Mouse (Mus musculus) heart, adult 2 months (tissue): ENCODE measurements at regions not wholly inside any gene's neighbourhood (a gene's known extent, or its start where the extent isn't known, plus 50 kb on each side); places are given as distances from the start of the nearest gene placed in this dataset.

Experiments used
- DNase-seq, 2 experiments: peaks; one replicate each; pipeline ENCODE4 v3.0.0; 2021
- H3K27ac ChIP-seq: fragments of 200-600 bp; 2 replicates; pipeline ENCODE4 v1.8.1; 2022
- H3K27me3 ChIP-seq: fragments of 200-500 bp; 2 replicates; pipeline ENCODE4 v1.6.1; 2012; ENCODE audit warnings: mild to moderate bottlenecking, low read length, inconsistent platforms, mixed read lengths; ENCODE audit not compliant: control insufficient read depth, insufficient read depth
- H3K36me3 ChIP-seq: fragments of 200-500 bp; 2 replicates; pipeline ENCODE4 v1.6.1; 2012; ENCODE audit warnings: low read length, inconsistent platforms; ENCODE audit not compliant: control insufficient read depth, insufficient read depth
- H3K4me1 ChIP-seq: fragments of 200-500 bp; 2 replicates; pipeline ENCODE4 v1.6.1; 2011; ENCODE audit warnings: low read length; ENCODE audit not compliant: control insufficient read depth, insufficient read depth
- H3K4me3 ChIP-seq: fragments of 200-600 bp; 2 replicates; pipeline ENCODE4 v1.8.1; 2022
- H3K79me2 ChIP-seq: fragments of 200-500 bp; replicated peaks from 2 replicates; pipeline ENCODE4 v1.6.1; 2012; ENCODE audit warnings: mild to moderate bottlenecking, inconsistent platforms, low read length, moderate library complexity, mixed read lengths; ENCODE audit not compliant: control insufficient read depth, insufficient read depth
- H3K9ac ChIP-seq: fragments of 200-500 bp; 2 replicates; pipeline ENCODE4 v1.6.1; 2012; ENCODE audit warnings: low read depth, mild to moderate bottlenecking, control low read depth, inconsistent platforms, low read length, mixed read lengths
- CTCF ChIP-seq: fragments of 200-600 bp; IDR thresholded peaks from 2 replicates; pipeline ENCODE4 v1.8.1; 2022; ENCODE audit warnings: antibody characterized with exemption, mild to moderate bottlenecking, moderate library complexity
- EP300 ChIP-seq: fragments of 200-500 bp; IDR thresholded peaks from 2 replicates; pipeline ENCODE4 v1.6.1; 2011; ENCODE audit warnings: low read depth, low read length, control low read depth; ENCODE audit not compliant: insufficient read depth
- POLR2A ChIP-seq: fragments of 200-500 bp; IDR thresholded peaks from 2 replicates; pipeline ENCODE4 v1.6.1; 2011; ENCODE audit warnings: mild to moderate bottlenecking, low read depth, low read length, control low read depth; ENCODE audit not compliant: insufficient read depth
- WGBS: fragments of 180-500 bp; shearing (Covaris S2); methylation state at CpG from one replicate; pipeline ENCODE4 v1.1.7; 2018; 5-methylcytosine and 5-hydroxymethylcytosine counted together
- intact Hi-C: fragments of 180-260 bp; cut with DNase I; formaldehyde crosslinking; loops from one replicate; pipeline ENCODE4 v1.15.1; 2025

GRCm38 (mm10) chr2:51007409-51008250 is 141.3 kb downstream of the Rnd3 start:
- no peaks in the 10 kb centered on the region for H3K36me3 ChIP-seq
- intact Hi-C loops = no loop called here
- TF ChIP-seq EP300 = no peak
- TF ChIP-seq CTCF = no peak
- TF ChIP-seq POLR2A = no peak
- 77% methylated on average over 11 of the region's 11 CpGs for WGBS
- no peak overlapping the region for H3K27ac ChIP-seq
- H3K27me3 ChIP-seq = no peaks in the 10 kb centered on the region
- DNase-seq = no peak
- no peak overlapping the region for H3K9ac ChIP-seq
- H3K4me1 ChIP-seq = no peaks in the 10 kb centered on the region
- H3K79me2 ChIP-seq = no peaks in the 10 kb centered on the region
- H3K4me3 ChIP-seq = no peak overlapping the region

- DNase-seq = no peak
- no peaks in the 10 kb centered on the region for H3K79me2 ChIP-seq
- no peak overlapping the region for H3K4me3 ChIP-seq
- H3K4me1 ChIP-seq = no peaks in the 10 kb centered on the region
- no peaks in the 10 kb centered on the region for H3K27me3 ChIP-seq
- no peaks in the 10 kb centered on the region for H3K36me3 ChIP-seq
- H3K9ac ChIP-seq = no peak overlapping the region
- no peak overlapping the region for H3K27ac ChIP-seq
- WGBS = 72% methylated on average over 3 of the region's 3 CpGs
- no peak for TF ChIP-seq EP300
- no peak for TF ChIP-seq CTCF
- no peak for TF ChIP-seq POLR2A
- intact Hi-C loops = no loop called here
Observed at GRCm38 (mm10) chr2:51006818-51007217, 142.1 kb downstream of the Rnd3 start.

- Histone ChIP-seq H3K4me1 (no peaks in the 10 kb centered on the region), H3K4me3 (no peak overlapping the region), H3K79me2 (no peaks in the 10 kb centered on the region), H3K36me3 (no peaks in the 10 kb centered on the region), H3K27me3 (no peaks in the 10 kb centered on the region), H3K27ac (no peak overlapping the region), H3K9ac (no peak overlapping the region)
- TF ChIP-seq EP300 (no peak), CTCF (no peak), POLR2A (no peak)
- no peak for DNase-seq
- intact Hi-C loops = no loop called here
- WGBS = 54% methylated on average over 5 of the region's 5 CpGs
Observed at GRCm38 (mm10) chr2:51001548-51001947, 147.4 kb downstream of the Rnd3 start.

GRCm38 (mm10) chr2:50983883-50984410 is 165.0 kb downstream of the Rnd3 start:
- Histone ChIP-seq H3K36me3 (no peaks in the 10 kb centered on the region), H3K27ac (no peak overlapping the region), H3K9ac (no peak overlapping the region), H3K4me3 (no peak overlapping the region), H3K79me2 (no peaks in the 10 kb centered on the region), H3K4me1 (no peaks in the 10 kb centered on the region), H3K27me3 (no peaks in the 10 kb centered on the region)
- DNase-seq = no peak
- 71% methylated on average over 2 of the region's 2 CpGs for WGBS
- TF ChIP-seq POLR2A (no peak), CTCF (no peak), EP300 (no peak)
- intact Hi-C loops = no loop called here

GRCm38 (mm10) chr2:50982571-50982970 is 166.3 kb downstream of the Rnd3 start:
- Histone ChIP-seq H3K79me2 (no peaks in the 10 kb centered on the region), H3K27ac (no peak overlapping the region), H3K36me3 (no peaks in the 10 kb centered on the region), H3K4me3 (no peak overlapping the region), H3K9ac (no peak overlapping the region), H3K4me1 (no peaks in the 10 kb centered on the region), H3K27me3 (no peaks in the 10 kb centered on the region)
- intact Hi-C loops = no loop called here
- TF ChIP-seq EP300 (no peak), CTCF (no peak), POLR2A (no peak)
- WGBS = 58% methylated on average over 5 of the region's 5 CpGs
- DNase-seq = no peak

- intact Hi-C loops = no loop called here
- no peak for DNase-seq
- H3K27me3 ChIP-seq = no peaks in the 10 kb centered on the region
- no peaks in the 10 kb centered on the region for H3K79me2 ChIP-seq
- TF ChIP-seq EP300 = no peak
- no peak for TF ChIP-seq CTCF
- TF ChIP-seq POLR2A = no peak
- H3K4me3 ChIP-seq = no peak overlapping the region
- no peak overlapping the region for H3K9ac ChIP-seq
- H3K4me1 ChIP-seq = no peaks in the 10 kb centered on the region
- 79% methylated on average over 1 of the region's 1 CpGs for WGBS
- no peak overlapping the region for H3K27ac ChIP-seq
- H3K36me3 ChIP-seq = no peaks in the 10 kb centered on the region
Observed at GRCm38 (mm10) chr2:50978356-50978755, 170.6 kb downstream of the Rnd3 start.
